Mouse (Mus musculus) macrophage (primary cell): ENCODE measurements around the gene H2-T22. TPM values are rescaled to one million over a fixed set of nuclear protein-coding genes. Genes with fewer than 3 reads are reported as not detected.
"Not testable (repeated sequence)": the region's sequence is repeated elsewhere in the genome, so short reads cannot be mapped to it uniquely, and the experiment has no call there.

ENCODE experiments used
- H3K27ac ChIP-seq: fragments of 350-480 bp; formaldehyde crosslinking; 2 replicates; pipeline ENCODE4 v1.9.0; 2021
- H3K36me3 ChIP-seq: fragments of 350-480 bp; formaldehyde crosslinking; 2 replicates; pipeline ENCODE4 v1.9.0; 2021; ENCODE audit errors: inconsistent target
- H3K4me3 ChIP-seq: fragments of 350-480 bp; formaldehyde crosslinking; 2 replicates; pipeline ENCODE4 v1.9.0; 2021; ENCODE audit errors: inconsistent target
- H3K79me2 ChIP-seq: fragments of 350-480 bp; formaldehyde crosslinking; 2 replicates; pipeline ENCODE4 v1.9.0; 2021; ENCODE audit errors: inconsistent target
- WGBS: methylation state at CpG from one replicate; pipeline ENCODE4 v1.1.7; 2026; ENCODE audit warnings: inconsistent platforms; ENCODE audit not compliant: missing documents; 5-methylcytosine and 5-hydroxymethylcytosine counted together
- polyA plus RNA-seq: library from polyadenylated mRNA; stranded (reverse); fragments of 250-400 nt; gene quantifications from 3 replicates; pipeline ENCODE4 v1.2.4, GENCODE M21; 2018; ENCODE audit warnings: inconsistent platforms

Gene H2-T22
- polyA plus RNA-seq, 1 experiment from 2014 or later: 56.5 TPM

- H3K79me2 ChIP-seq: peaks cover 32% of the 10 kb centered on the region
- WGBS: 75% methylated on average over 9 of the region's 9 CpGs
- peaks cover 12% of the 10 kb centered on the region for H3K36me3 ChIP-seq
- H3K27ac ChIP-seq: peak overlapping the region; percentile 96
- H3K4me3 ChIP-seq: no peak overlapping the region
Measured at GRCm38 (mm10) chr17:36022098-36022497, 20.4 kb downstream of the H2-T22 start.

DNA sequence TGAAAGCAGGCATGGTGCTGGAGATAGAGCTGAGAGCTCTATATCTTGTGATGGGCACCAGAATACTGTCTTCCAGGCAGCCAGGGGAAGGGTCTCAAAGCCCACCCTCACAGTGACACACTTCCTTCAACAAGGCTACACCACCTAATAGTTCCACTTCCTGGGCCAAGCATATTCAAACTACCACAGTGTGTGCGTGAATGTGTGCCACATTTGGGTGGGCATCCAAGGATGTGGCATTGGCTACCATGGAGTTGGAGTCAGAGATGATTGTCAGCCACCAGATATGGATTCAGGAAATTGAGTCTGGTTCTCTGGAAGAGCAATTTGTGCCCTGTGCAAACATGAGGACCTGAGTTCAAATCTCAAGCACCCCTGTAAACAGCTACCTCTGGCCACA is 21.2 kb downstream of the H2-T22 start:
- Histone ChIP-seq H3K27ac (peak overlapping the region; percentile 96), H3K79me2 (peaks cover 40% of the 10 kb centered on the region), H3K4me3 (no peak overlapping the region), H3K36me3 (peaks cover 20% of the 10 kb centered on the region)
- 88% methylated on average over 1 of the region's 1 CpGs for WGBS

- H3K4me3 ChIP-seq: peak within 1 kb of the TSS; percentile 64
- H3K36me3 ChIP-seq: peaks cover 29% of the 10 kb centered on the region
- peaks cover 49% of the 10 kb centered on the region for H3K79me2 ChIP-seq
- peak within 1 kb of the TSS; percentile 96 for H3K27ac ChIP-seq
- WGBS: 0% methylated on average over 15 of the region's 15 CpGs
Measured at GRCm38 (mm10) chr17:36020191-36021073, 22.1 kb downstream of the H2-T22 start, which contains the start of gene H2-T24. Gene H2-T24, minus strand, starts transcription at chr17:36020560.

DNA sequence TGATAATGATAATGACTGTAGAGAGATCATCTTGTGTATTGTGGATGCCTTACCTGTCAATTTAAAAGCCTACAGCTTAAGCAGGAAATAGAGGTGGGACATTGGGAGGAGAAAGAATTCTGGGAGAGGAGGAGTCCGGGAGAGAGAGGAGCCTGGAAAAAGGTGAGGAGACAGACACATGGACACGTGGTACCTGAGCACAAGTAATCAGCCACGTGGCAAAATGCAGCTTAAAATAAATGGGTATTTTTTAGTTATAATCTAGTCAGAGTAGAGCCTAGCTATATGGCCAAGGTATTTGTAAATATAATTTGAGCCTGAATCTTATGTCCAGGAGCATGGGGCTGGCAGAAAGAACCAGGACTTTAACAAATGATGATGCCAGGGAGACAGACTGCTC is 23.0 kb downstream of the H2-T22 start:
- H3K79me2 ChIP-seq: peaks cover 58% of the 10 kb centered on the region
- WGBS: 39% methylated on average over 3 of the region's 3 CpGs
- H3K4me3 ChIP-seq: peak overlapping the region; percentile 64
- H3K27ac ChIP-seq: peak overlapping the region; percentile 96
- peaks cover 38% of the 10 kb centered on the region for H3K36me3 ChIP-seq

GRCm38 (mm10) chr17:36018979-36019378 is 23.6 kb downstream of the H2-T22 start:
- peak overlapping the region; percentile 64 for H3K4me3 ChIP-seq
- WGBS: 55% methylated on average over 2 of the region's 2 CpGs

DNA sequence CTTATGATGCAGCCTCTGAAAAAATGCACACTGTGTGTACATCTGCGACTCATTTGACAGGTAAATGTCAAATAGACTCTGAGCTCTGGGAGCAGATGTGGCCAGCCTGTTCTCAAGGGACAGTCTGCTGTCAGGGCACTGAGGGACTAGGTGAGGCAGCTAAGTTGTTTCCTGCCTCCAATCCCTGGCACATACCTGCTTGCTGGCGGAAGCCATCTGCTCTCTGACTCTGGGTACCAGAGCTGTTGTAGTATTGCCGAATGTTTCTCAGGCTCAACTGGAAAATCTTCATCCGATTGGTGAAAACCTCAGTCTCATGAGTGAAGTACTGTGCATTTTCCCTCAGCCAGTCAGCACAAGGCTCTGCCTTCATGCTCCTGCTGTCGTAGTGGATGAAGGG is 25.5 kb downstream of the H2-T22 start:
- Histone ChIP-seq H3K27ac (no peak overlapping the region), H3K4me3 (no peak overlapping the region), H3K36me3 (peaks cover 43% of the 10 kb centered on the region), H3K79me2 (peaks cover 63% of the 10 kb centered on the region)
- 96% methylated on average over 5 of the region's 5 CpGs for WGBS

More at GRCm38 (mm10) chr17:36018979-36019378, 23.6 kb downstream of the H2-T22 start:
- Histone ChIP-seq H3K79me2 (peaks cover 63% of the 10 kb centered on the region), H3K36me3 (peaks cover 43% of the 10 kb centered on the region), H3K27ac (peak overlapping the region; percentile 96)

- Histone ChIP-seq H3K4me3 (no peak overlapping the region), H3K27ac (no peak overlapping the region), H3K36me3 (peaks cover 43% of the 10 kb centered on the region), H3K79me2 (peaks cover 59% of the 10 kb centered on the region)
- 94% methylated on average over 5 of the region's 5 CpGs for WGBS
Measured at GRCm38 (mm10) chr17:36014977-36015376, 27.6 kb downstream of the H2-T22 start.

DNA sequence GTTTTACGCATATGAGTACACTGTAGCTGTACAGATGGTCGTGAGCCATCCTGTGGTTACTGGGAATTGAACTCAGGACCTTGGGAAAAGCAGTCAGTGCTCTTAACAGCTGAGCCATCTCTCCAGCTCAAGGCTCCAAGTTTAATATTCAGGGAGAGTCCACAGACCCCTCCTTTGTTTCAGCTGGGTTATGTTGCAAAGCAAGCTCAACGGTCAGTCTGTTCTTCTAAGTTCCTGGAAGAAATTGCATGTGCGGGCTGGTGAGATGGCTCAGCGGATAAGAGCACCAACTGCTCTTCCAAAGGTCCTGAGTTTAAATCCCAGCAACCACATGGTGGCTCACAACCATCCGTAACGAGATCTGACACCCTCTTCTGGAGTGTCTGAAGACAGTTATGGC is 38.1 kb downstream of the H2-T22 start:
- WGBS: 70% methylated on average over 6 of the region's 7 CpGs
- Histone ChIP-seq H3K79me2 (peaks cover 75% of the 10 kb centered on the region), H3K36me3 (peaks cover 19% of the 10 kb centered on the region; the same call in 1 of the 2 replicates)
- not testable (repeated sequence) for H3K4me3 ChIP-seq, H3K27ac ChIP-seq

DNA sequence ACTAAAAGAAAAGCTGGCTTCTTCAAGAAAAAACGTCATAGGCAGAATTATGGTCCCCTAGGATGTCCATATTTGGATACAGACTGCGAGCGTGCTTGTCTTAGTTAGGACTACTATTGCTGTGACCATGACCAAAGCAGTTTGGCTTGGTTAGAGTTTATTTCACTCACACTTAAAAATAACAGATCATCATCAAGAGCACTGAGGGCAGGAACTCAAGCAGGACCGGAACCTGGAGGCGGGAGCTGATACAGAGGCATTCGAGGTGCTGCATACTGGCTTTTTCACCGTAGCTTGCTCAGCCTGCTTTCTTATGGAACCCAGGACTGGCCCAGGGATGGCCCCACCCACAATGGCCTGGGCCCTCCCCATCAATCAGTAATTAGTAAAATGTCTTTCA is 39.2 kb downstream of the H2-T22 start:
- Histone ChIP-seq H3K4me3 (no peak overlapping the region), H3K36me3 (peaks cover 19% of the 10 kb centered on the region; the same call in 1 of the 2 replicates), H3K79me2 (peaks cover 86% of the 10 kb centered on the region), H3K27ac (no peak overlapping the region)
- 90% methylated on average over 7 of the region's 7 CpGs for WGBS

DNA sequence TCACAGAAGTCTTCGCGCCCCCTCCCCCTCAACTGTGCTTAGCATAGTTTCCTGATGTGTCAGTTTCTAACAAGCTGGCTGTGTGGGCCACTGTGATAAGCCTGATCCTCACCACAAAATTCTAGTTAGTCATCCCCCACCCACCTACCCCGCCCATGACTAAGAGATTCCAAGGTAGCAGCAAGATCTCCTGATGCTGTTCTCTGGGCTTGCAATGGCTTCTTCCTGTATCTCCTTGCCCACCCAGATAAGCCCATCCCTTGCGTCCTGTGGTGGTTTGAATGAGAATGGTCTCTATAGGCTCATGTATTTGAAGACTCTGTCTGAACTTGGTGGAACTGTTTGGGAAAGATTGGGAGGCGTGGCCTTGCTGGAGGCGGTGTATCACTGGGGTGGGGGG is 40.6 kb downstream of the H2-T22 start:
- Histone ChIP-seq H3K27ac (no peak overlapping the region), H3K79me2 (peaks cover 98% of the 10 kb centered on the region), H3K4me3 (no peak overlapping the region), H3K36me3 (peaks cover 19% of the 10 kb centered on the region; the same call in 1 of the 2 replicates)
- WGBS: 64% methylated on average over 6 of the region's 6 CpGs

GRCm38 (mm10) chr17:36001121-36001897 is 41.2 kb downstream of the H2-T22 start:
- Histone ChIP-seq H3K79me2 (peaks cover 98% of the 10 kb centered on the region), H3K4me3 (no peak overlapping the region), H3K27ac (no peak overlapping the region), H3K36me3 (peaks cover 19% of the 10 kb centered on the region; the same call in 1 of the 2 replicates)
- 83% methylated on average over 11 of the region's 12 CpGs for WGBS

- Histone ChIP-seq H3K4me3 (no peak overlapping the region), H3K27ac (no peak overlapping the region), H3K36me3 (peaks cover 9% of the 10 kb centered on the region; the same call in 1 of the 2 replicates), H3K79me2 (peaks cover 98% of the 10 kb centered on the region)
- WGBS: 36% methylated on average over 4 of the region's 4 CpGs
Measured at GRCm38 (mm10) chr17:36000349-36000748, 42.2 kb downstream of the H2-T22 start.

DNA sequence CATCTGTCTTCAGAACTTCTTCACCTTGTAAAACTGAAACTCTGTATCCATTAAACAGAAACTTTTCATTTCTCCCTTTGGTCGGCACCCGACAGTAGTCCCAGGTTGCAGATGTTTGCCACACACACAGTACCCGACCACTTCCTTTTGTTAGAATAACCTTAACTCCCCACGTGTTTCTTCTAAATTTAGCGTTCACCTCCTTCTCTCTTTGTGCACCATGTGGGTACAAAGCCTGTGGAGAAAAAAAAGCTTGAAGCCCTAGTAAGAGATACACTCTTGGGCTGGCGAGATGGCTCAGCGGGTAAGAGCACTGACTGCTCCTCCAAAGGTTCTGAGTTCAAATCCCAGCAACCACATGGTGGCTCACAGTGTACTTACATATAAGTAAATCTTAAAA is 43.2 kb downstream of the H2-T22 start:
- H3K27ac ChIP-seq: no peak overlapping the region
- 5% methylated on average over 7 of the region's 7 CpGs for WGBS

DNA sequence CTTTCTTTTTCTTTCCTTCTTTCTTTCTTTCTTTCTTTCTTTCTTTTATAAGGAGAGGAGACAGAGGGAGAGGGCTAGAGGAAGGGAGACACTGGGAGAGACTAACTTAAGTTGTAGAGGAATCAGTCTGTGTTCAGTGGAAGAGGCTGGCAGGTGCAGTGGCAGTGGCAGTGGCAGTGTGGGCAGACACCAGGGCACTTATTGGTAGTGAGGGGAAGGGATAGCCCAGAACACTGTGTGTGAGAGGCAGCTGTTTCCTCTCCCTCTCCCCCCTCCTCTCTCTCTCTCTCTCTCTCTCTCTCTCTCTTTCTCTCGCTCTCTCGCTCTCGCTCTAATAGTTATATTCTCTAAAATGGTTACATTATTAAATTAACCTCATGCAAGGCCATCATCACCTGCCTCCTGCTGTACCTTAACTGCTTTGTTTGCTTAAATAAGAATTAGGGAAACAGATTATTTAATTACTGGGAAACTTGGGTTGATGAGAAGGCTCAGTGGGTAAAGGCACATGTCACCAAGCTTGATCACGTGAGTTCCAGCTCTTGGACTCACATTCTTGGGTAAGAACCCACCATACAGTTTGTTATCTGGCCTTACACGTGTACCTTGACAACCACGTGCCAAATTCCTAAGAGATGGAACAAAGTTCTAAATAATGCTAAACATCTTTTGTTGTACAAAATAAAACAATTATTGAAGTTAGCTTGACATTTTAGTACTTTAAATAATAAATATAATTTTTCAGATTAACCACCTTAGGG is 43.8 kb downstream of the H2-T22 start:
- 0% methylated on average over 3 of the region's 6 CpGs for WGBS
- Histone ChIP-seq H3K79me2 (peaks cover 92% of the 10 kb centered on the region), H3K4me3 (peak overlapping the region; percentile 22; the same call in 1 of the 2 replicates), H3K27ac (peak overlapping the region; percentile 54), H3K36me3 (no peaks in the 10 kb centered on the region; the same call in 1 of the 2 replicates)

More for the DNA sequence above, 43.2 kb downstream of the H2-T22 start:
- H3K4me3 ChIP-seq: peak overlapping the region; percentile 22; the same call in 1 of the 2 replicates
- H3K36me3 ChIP-seq: peaks cover 5% of the 10 kb centered on the region; the same call in 1 of the 2 replicates
- peaks cover 98% of the 10 kb centered on the region for H3K79me2 ChIP-seq
